Mouse (Mus musculus): ENCODE data around the gene Ppia.

GRCm38 (mm10) chr11:6390376-6391053, 24.7 kb upstream of the Ppia start:
- TF ChIP-seq ELF1 (IDR thresholded peaks at IDR 0.05; ENCODE audit: low read depth, low read length) = 0 out of 2 replicates have a peak, but pooled peaks have one; percentile 13
- no peak for TF ChIP-seq CTCF (conservative IDR thresholded peaks at IDR 0.05 in 1 of 2, IDR thresholded peaks at IDR 0.05 in 1 of 2; ENCODE audit: low read depth in 2 of 2, low read length in 2 of 2)
- TF ChIP-seq TBP (conservative IDR thresholded peaks at IDR 0.05; ENCODE audit: low read depth, low read length) = no peak
- TF ChIP-seq POLR2A (IDR thresholded peaks at IDR 0.05; ENCODE audit: low read depth, low read length) = peak; percentile 22; the same call in 1 of the 2 replicates
- no peak for TF ChIP-seq JUND (conservative IDR thresholded peaks at IDR 0.05; ENCODE audit: low read depth, low read length)
- no peak for TF ChIP-seq EP300 (IDR thresholded peaks at IDR 0.05; ENCODE audit: low read length)
- TF ChIP-seq IRF4 (IDR thresholded peaks at IDR 0.05; ENCODE audit: low read depth, low read length) = no peak
- TF ChIP-seq ZMIZ1 (IDR thresholded peaks at IDR 0.05; ENCODE audit: low read depth, low read length) = peak; percentile 61
- TF ChIP-seq MAX (IDR thresholded peaks at IDR 0.05; ENCODE audit: low read length) = peak; percentile 69
- no peak for TF ChIP-seq USF1 (IDR thresholded peaks at IDR 0.05; ENCODE audit: low read depth, low read length)
- TF ChIP-seq ZNF384 (IDR thresholded peaks at IDR 0.05; ENCODE audit: low read depth, low read length) = peak; percentile 45; the same call in 1 of the 2 replicates
- 0 out of 2 replicates have a peak, but pooled peaks have one; percentile 42 for TF ChIP-seq MYC (IDR thresholded peaks at IDR 0.05; ENCODE audit: low read depth, low read length)
- no peak for TF ChIP-seq E2F4 (IDR thresholded peaks at IDR 0.05; ENCODE audit: insufficient replicate concordance, low read depth, low read length)
